Mouse (Mus musculus) right cerebral cortex, postnatal 4 days (tissue): ENCODE results near the gene Cox17.

Source experiments
- DNase-seq: peaks from one replicate; pipeline ENCODE4 v3.0.0-alpha.2; 2022

Gene Cox17

DNA sequence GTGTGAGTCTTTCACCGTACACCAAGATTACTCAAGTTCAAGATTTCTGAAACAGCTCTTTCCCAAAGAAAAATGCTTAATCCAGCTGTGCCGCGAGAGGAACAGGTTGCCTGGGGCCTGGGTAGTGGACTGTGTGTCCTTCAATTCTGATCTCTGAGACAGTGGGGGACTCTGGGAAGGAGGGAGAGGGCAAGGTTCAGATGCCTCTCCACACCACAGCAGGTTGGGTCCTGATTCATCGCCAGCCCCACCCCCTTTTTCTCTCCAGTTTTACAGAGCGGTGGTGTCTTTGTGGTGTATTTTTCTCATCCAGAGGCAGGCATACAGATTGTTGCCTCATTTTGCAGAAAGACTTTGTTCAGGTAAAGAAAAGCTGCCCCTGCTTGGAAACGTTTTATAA lies 51.5 kb downstream of the Cox17 start:
- DNase-seq, result no peak

DNA sequence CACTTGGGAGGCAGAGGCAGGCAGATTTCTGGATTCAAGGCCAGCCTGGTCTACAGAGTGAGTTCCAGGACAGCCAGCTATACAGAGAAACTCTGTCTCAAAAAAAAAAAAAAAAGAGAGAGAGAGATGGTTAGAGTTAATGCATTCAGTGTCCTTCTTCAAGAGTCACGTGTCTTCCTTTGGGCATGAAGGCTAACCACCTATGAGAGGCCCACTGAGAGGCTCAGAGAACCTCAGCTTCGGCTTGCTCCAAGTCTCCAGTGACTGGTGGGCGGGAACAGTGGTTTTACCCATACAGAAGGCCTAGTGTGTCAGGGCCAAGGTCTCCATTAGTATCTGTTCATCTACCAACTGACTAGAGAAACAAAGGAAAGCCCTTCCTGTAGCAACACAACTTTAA lies 52.3 kb downstream of the Cox17 start:
- DNase-seq, result no peak

DNA sequence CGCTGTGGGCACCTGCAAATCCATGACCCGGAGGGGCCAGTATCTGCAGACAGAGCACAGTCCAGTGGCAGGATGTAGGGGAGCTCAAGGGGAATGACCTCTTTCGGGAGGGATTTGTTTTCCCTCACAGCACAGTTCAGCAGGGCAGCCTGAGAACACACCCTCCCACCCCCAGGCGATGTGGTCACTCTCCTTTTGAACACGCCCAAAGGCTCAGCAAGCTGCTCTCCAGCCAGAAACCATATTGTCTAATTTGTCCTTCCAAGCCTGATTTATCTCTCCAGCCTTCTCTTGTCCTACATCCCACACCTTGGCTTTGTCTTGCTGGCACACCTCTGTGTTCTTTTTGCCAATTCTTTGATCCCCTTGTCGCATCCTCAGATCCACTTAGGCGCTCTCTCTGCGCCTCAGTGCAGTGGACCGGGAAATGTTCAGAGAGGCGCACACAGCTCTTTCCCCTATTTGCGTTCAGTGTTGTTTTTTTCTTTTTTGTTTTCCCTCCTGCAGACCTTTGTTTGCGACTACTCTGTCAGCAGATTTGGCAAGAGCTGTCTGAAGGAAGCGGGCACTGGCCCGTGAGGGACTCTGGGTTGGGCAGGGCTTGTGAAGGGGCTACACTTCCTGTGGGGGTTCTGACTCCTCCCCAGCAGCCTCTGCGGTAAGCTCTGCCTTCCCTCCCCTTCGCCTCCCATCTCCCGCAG lies 52.9 kb downstream of the Cox17 start:
- DNase-seq, result peak; percentile 54

DNA sequence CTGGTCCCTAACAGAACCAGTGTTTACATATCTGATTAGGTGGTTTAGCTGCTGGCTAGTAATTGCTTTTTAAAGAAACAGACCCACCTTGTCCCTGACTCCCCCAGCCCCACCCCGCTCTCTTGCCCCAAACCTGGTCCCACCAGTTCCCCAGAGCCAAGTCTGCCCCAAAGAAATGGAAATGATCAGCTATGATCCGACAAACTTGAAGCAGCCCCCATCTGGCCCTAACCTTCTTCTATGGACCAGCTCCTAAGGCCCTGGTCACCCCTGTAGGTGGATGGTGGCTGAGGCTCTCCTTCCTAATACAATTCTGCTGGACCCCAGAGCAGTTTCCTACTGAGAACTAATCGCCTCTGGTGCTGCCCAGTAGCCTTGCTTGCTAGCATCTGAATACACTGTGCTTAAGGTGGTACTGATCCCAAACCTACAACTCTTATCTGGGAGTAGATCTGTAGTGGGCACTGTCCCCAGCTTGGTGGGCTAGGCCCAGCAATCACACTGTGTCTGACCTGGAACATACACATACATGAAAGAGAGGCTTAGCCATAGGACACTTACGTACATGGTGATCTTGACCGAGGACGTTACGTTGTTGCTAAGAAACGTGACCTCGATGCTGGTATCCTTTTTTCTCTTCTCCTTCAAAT lies 53.6 kb downstream of the Cox17 start:
- peak; percentile 3 for DNase-seq

DNA sequence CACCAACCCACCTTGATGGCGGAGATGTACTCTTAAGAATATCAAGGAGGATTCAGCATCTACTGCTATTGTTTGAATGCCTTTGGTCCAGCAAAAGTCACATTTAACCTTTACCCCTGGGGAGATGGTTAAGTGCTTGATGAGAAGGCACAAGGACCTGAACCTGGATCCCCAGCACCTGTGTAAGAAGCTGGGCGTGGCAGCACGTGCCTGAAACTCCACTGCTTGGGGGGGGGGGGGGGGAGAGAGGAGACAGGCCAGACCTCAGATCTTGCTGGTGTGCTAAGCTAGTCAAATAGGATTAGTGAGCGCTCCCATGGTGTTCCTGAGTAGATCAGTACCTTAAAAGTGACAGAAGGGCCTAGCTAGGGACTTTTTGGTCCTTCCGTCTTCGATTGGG lies 54.7 kb downstream of the Cox17 start:
- DNase-seq, result no peak
